Mouse (Mus musculus): ENCODE measurements around the gene Ppara.

The Ppara gene

GRCm38 (mm10) chr15:85730027-85730426 is 4.8 kb upstream of the Ppara start:
- DNase-seq, result no peak

GRCm38 (mm10) chr15:85731885-85732603 is 2.7 kb upstream of the Ppara start:
- DNase-seq, result peak; percentile 57

GRCm38 (mm10) chr15:85732604-85732968 is 2.2 kb upstream of the Ppara start:
- DNase-seq, result peak; percentile 82

- DNase-seq, result peak; percentile 56
Observed at GRCm38 (mm10) chr15:85733686-85734085, 1.1 kb upstream of the Ppara start.

- DNase-seq, result peak; percentile 50
Observed at GRCm38 (mm10) chr15:85734148-85734547, 635 bp upstream of the Ppara start.

GRCm38 (mm10) chr15:85735063-85735835 is 466 bp downstream of the Ppara start:
- DNase-seq, result peak; percentile 98

GRCm38 (mm10) chr15:85735836-85736190 is 1.0 kb downstream of the Ppara start:
- DNase-seq, result no peak

GRCm38 (mm10) chr15:85736506-85736905 is 1.7 kb downstream of the Ppara start:
- DNase-seq, result no peak

GRCm38 (mm10) chr15:85738416-85738815 is 3.6 kb downstream of the Ppara start:
- DNase-seq, result no peak

GRCm38 (mm10) chr15:85738939-85739338 is 4.2 kb downstream of the Ppara start:
- no peak for DNase-seq

GRCm38 (mm10) chr15:85742608-85743007 is 7.8 kb downstream of the Ppara start:
- no peak for DNase-seq

- DNase-seq, result no peak
Observed at GRCm38 (mm10) chr15:85743946-85744345, 9.2 kb downstream of the Ppara start.

GRCm38 (mm10) chr15:85746178-85746577 is 11.4 kb downstream of the Ppara start:
- no peak for DNase-seq

GRCm38 (mm10) chr15:85746671-85747070 is 11.9 kb downstream of the Ppara start:
- DNase-seq, result no peak

- no peak for DNase-seq
Observed at GRCm38 (mm10) chr15:85747951-85748350, 13.2 kb downstream of the Ppara start.

- no peak for DNase-seq
Observed at GRCm38 (mm10) chr15:85748466-85748865, 13.7 kb downstream of the Ppara start.

- DNase-seq, result no peak
Observed at GRCm38 (mm10) chr15:85749141-85749540, 14.4 kb downstream of the Ppara start.

- no peak for DNase-seq
Observed at GRCm38 (mm10) chr15:85750115-85750514, 15.3 kb downstream of the Ppara start.

GRCm38 (mm10) chr15:85752655-85753054 is 17.9 kb downstream of the Ppara start:
- no peak for DNase-seq

GRCm38 (mm10) chr15:85754033-85754650 is 19.4 kb downstream of the Ppara start:
- DNase-seq, result no peak

- DNase-seq, result no peak
Observed at GRCm38 (mm10) chr15:85755214-85755613, 20.4 kb downstream of the Ppara start.

- peak; percentile 5 for DNase-seq
Observed at GRCm38 (mm10) chr15:85756611-85757010, 21.8 kb downstream of the Ppara start.

- no peak for DNase-seq
Observed at GRCm38 (mm10) chr15:85757768-85758167, 23.0 kb downstream of the Ppara start.

GRCm38 (mm10) chr15:85762761-85763160 is 28.0 kb downstream of the Ppara start:
- no peak for DNase-seq

Measured in kidney, adult 18-20 months (tissue).